Mouse (Mus musculus) kidney, postnatal 0 days (tissue): ENCODE results near the gene Prpf40b. TPM values are rescaled to one million over a fixed set of nuclear protein-coding genes. Genes with fewer than 3 reads are reported as not detected.
"Not testable (repeated sequence)": the region's sequence is repeated elsewhere in the genome, so short reads cannot be mapped to it uniquely, and the experiment has no call there.

ENCODE experiments used
- ATAC-seq: fragments of 200-750 bp; cut with Nextera tagmentation; replicated peaks from 2 replicates; pipeline ENCODE4 v1.8.0; 2017; ENCODE audit warnings: low read depth, moderate number of reproducible peaks, moderate TSS enrichment, moderate library complexity; ENCODE audit not compliant: low FRiP score
- DNase-seq: peaks from one replicate; pipeline ENCODE4 v3.0.0-alpha.2; 2016; ENCODE audit warnings: low spot score
- H3K27ac ChIP-seq: fragments of 300-500 bp; sonication (generic); 2 replicates; pipeline ENCODE4 v1.5.1; 2014; ENCODE audit warnings: mild to moderate bottlenecking
- H3K27me3 ChIP-seq: fragments of 300-500 bp; sonication (generic); 2 replicates; pipeline ENCODE4 v1.6.1; 2014; ENCODE audit warnings: low read length, mixed read lengths; ENCODE audit not compliant: insufficient read depth
- H3K36me3 ChIP-seq: fragments of 300-500 bp; sonication (generic); 2 replicates; pipeline ENCODE4 v1.6.1; 2014; ENCODE audit warnings: low read length, mixed read lengths; ENCODE audit not compliant: insufficient read depth
- H3K4me1 ChIP-seq: fragments of 300-500 bp; sonication (generic); replicated peaks from 2 replicates; pipeline ENCODE4 v1.6.1; 2014; ENCODE audit warnings: antibody characterized with exemption, low read length, mixed read lengths; ENCODE audit not compliant: insufficient read depth
- H3K4me2 ChIP-seq: fragments of 300-500 bp; sonication (generic); 2 replicates; pipeline ENCODE4 v1.6.1; 2014; ENCODE audit warnings: mild to moderate bottlenecking, low read length, moderate library complexity, mixed read lengths
- H3K4me3 ChIP-seq: fragments of 300-500 bp; sonication (generic); replicated peaks from 2 replicates; pipeline ENCODE4 v1.5.1; 2014; ENCODE audit warnings: low read depth, low read length
- H3K9ac ChIP-seq: fragments of 300-500 bp; sonication (generic); 2 replicates; pipeline ENCODE4 v1.6.1; 2014; ENCODE audit warnings: low read depth, low read length
- H3K9me3 ChIP-seq: fragments of 300-500 bp; sonication (generic); replicated peaks from 2 replicates; pipeline ENCODE4 v1.6.1; 2016; ENCODE audit warnings: low read length, inconsistent platforms, mixed read lengths
- CTCF ChIP-seq: IDR thresholded peaks from 2 replicates; pipeline ENCODE4 v1.5.1; 2016; ENCODE audit warnings: antibody characterized with exemption, low read depth, mild to moderate bottlenecking, moderate library complexity
- WGBS: fragments of 180-500 bp; shearing (Covaris S2); extraction: QIAGEN DNeasy Blood & Tissue Kit; methylation state at CpG from one replicate; pipeline ENCODE4 v1.1.7; 2014; 5-methylcytosine and 5-hydroxymethylcytosine counted together
- polyA plus RNA-seq: library from polyadenylated mRNA; unstranded; fragments of >200 nt; fragmentation: Nextera tagmentation; extraction: Ambion mirVana; gene quantifications from 2 replicates; pipeline ENCODE4 v1.2.1, GENCODE M21; 2015

Prpf40b gene
- polyA plus RNA-seq = 38.3 and 42.7 TPM in 2 replicates

DNA sequence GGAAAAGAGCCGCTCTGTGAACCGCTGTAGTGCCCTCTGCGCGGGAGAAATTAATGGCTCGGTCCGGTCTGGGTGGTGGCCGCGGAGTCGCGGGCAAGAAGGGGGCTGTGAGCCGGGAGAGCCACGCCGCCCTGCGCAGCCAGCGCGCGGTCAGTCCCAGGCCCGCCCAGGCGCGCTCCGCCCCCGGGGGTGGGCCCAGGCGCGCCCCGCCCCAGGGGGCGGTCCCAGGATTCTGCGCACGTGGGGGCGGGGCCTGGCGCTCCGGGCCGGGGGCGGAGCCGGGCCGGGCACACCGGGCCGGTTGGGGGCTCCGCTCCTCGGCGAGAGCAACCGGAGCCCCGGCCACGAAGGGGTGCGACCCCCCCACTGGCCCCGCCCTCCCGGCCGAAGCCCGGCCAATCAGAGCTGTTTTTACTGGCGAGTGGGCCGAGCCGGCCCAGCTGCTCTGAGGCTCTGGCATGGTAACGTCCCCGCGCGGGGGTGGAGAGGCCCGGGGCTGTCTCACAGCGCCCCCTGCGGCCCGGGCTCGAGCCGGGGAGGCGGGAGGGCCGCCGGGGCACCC, at the start of gene Prpf40b:
Gene Prpf40b, plus strand, starts transcription at position 275 of the 562 bp plus-strand sequence.
- DNase-seq = peak; percentile 91
- Histone ChIP-seq H3K36me3 (no peaks in the 10 kb centered on the region), H3K4me1 (no peaks in the 10 kb centered on the region), H3K9ac (peak within 1 kb of the TSS; percentile 72), H3K27me3 (no peaks in the 10 kb centered on the region), H3K4me3 (peak within 1 kb of the TSS; percentile 71), H3K4me2 (peak within 1 kb of the TSS; percentile 69), H3K27ac (peak within 1 kb of the TSS; percentile 86), H3K9me3 (no peaks in the 10 kb centered on the region)
- 1% methylated on average over 56 of the region's 64 CpGs for WGBS
- ATAC-seq = peak; percentile 96
- TF ChIP-seq CTCF = peak; percentile 54

GRCm38 (mm10) chr15:99246736-99247135, 48.2 kb upstream of the Prpf40b start:
- WGBS = 87% methylated on average over 6 of the region's 6 CpGs
- not testable (repeated sequence) for ATAC-seq, H3K4me3 ChIP-seq, H3K4me2 ChIP-seq, H3K9ac ChIP-seq, DNase-seq, H3K4me1 ChIP-seq, H3K9me3 ChIP-seq, H3K27me3 ChIP-seq, H3K27ac ChIP-seq
- peaks cover 60% of the 10 kb centered on the region for H3K36me3 ChIP-seq

DNA sequence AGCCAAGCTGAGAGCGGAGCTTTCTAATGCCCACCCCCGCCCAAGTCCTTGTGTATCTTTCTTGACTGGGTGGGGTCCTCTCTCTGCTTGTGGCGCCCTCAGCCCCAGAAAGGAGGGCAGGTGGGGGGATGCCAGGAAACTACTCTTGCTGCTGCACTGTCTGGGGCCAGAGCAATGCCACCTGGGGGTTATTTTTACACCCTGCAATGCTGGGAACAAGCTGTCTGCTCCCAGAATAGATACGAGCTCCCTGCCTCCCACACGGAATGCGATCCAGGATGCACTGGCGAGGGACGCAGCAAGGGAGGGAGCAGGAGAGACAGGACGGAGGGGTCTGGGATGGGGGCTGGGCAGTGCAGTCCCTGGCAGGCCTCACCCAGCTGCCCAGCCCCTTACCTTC, 45.9 kb upstream of the Prpf40b start:
- no peak overlapping the region for H3K4me3 ChIP-seq
- H3K4me2 ChIP-seq = no peak overlapping the region
- no peaks in the 10 kb centered on the region for H3K9me3 ChIP-seq
- no peak overlapping the region for H3K9ac ChIP-seq
- H3K27me3 ChIP-seq = no peaks in the 10 kb centered on the region
- H3K36me3 ChIP-seq = peaks cover 47% of the 10 kb centered on the region
- TF ChIP-seq CTCF = peak; percentile 27; the same call in 1 of the 2 replicates
- 0 out of 2 replicates have a peak, but pooled peaks cover 7% of the 10 kb centered on the region for H3K4me1 ChIP-seq
- H3K27ac ChIP-seq = no peak overlapping the region
- 52% methylated on average over 9 of the region's 9 CpGs for WGBS
- DNase-seq = peak; percentile 80
- no peak; the same call in 1 of the 2 replicates for ATAC-seq

- Histone ChIP-seq H3K27me3 (no peaks in the 10 kb centered on the region), H3K9me3 (no peaks in the 10 kb centered on the region), H3K36me3 (peaks cover 38% of the 10 kb centered on the region), H3K9ac (no peak overlapping the region), H3K27ac (no peak overlapping the region), H3K4me2 (no peak overlapping the region), H3K4me1 (peaks cover 7% of the 10 kb centered on the region; the same call in 1 of the 2 replicates), H3K4me3 (no peak overlapping the region)
- DNase-seq = no peak
- no peak for ATAC-seq
- 79% methylated on average over 11 of the region's 11 CpGs for WGBS
- TF ChIP-seq CTCF = no peak
Measured at GRCm38 (mm10) chr15:99249938-99250337, 44.9 kb upstream of the Prpf40b start.

GRCm38 (mm10) chr15:99251111-99251510, 43.8 kb upstream of the Prpf40b start:
- under 1% methylated on average over 14 of the region's 15 CpGs for WGBS
- not testable (repeated sequence) for H3K9me3 ChIP-seq, DNase-seq, ATAC-seq, H3K27ac ChIP-seq, H3K27me3 ChIP-seq, H3K4me1 ChIP-seq
- peak overlapping the region; percentile 50; the same call in 1 of the 2 replicates for H3K9ac ChIP-seq
- H3K36me3 ChIP-seq = peaks cover 31% of the 10 kb centered on the region
- peak overlapping the region; percentile 64 for H3K4me2 ChIP-seq
- H3K4me3 ChIP-seq = peak overlapping the region; percentile 63

GRCm38 (mm10) chr15:99251626-99252380, 43.1 kb upstream of the Prpf40b start, which contains the start of gene Mcrs1:
Gene Mcrs1, minus strand, starts transcription at chr15:99251961.
- WGBS = under 1% methylated on average over 52 of the region's 52 CpGs
- H3K4me1 ChIP-seq = peaks cover 7% of the 10 kb centered on the region; the same call in 1 of the 2 replicates
- peak within 1 kb of the TSS; percentile 67 for H3K9ac ChIP-seq
- peak within 1 kb of the TSS; percentile 77 for H3K4me2 ChIP-seq
- H3K4me3 ChIP-seq = peak within 1 kb of the TSS; percentile 63
- TF ChIP-seq CTCF = no peak
- H3K27ac ChIP-seq = peak within 1 kb of the TSS; percentile 98
- H3K9me3 ChIP-seq = no peaks in the 10 kb centered on the region
- ATAC-seq = peak; percentile 90
- H3K36me3 ChIP-seq = peaks cover 24% of the 10 kb centered on the region; the same call in 1 of the 2 replicates
- peak; percentile 100 for DNase-seq
- H3K27me3 ChIP-seq = no peaks in the 10 kb centered on the region
